Mouse (Mus musculus) cerebellum, adult 18-20 months (tissue): ENCODE data around the gene Jchain.

Source experiments
- DNase-seq, 2 experiments: peaks; one replicate each; pipeline ENCODE4 v3.0.0; 2021

Gene Jchain

DNA sequence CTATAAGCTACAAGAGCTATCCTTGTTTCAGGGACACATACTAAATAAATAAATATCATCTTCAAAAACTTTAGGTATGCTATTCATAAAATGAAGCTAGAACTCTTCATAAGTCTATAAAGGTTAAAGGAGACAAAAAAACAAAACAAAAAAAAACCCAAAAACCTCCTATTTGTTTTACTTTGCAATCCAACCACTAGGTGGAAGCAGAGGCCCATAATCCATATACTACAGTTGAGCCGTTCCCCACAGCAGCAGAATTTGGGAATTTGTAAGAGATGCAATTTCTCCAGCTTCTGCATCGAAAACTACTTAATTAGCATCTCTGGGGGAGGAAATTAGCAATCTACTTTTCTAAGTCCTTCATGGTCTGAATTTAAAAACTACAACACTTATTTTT is 8.5 kb downstream of the Jchain start:
- DNase-seq, result peak; percentile 20 to 37

GRCm38 (mm10) chr5:88508990-88509389 is 18.7 kb downstream of the Jchain start:
- DNase-seq, result no peak

DNA sequence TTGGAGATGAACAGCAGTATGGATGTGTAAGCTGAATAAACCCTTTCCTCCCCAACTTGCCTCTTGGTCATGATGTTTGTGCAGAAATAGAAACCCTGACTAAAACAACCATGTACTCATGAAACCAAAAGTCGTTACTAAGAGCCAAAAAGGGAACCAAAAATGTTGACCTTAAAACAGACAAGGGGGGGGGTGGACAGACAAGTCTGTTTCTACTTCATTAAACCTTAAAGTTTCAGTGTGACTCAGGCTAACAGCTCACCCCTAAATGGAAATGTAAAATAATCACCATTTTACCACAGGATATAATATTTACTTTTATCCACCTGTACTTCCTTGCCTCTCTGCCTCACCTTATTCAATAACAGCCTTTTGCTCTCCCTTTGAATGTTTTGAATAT is 19.1 kb downstream of the Jchain start:
- no peak for DNase-seq

DNA sequence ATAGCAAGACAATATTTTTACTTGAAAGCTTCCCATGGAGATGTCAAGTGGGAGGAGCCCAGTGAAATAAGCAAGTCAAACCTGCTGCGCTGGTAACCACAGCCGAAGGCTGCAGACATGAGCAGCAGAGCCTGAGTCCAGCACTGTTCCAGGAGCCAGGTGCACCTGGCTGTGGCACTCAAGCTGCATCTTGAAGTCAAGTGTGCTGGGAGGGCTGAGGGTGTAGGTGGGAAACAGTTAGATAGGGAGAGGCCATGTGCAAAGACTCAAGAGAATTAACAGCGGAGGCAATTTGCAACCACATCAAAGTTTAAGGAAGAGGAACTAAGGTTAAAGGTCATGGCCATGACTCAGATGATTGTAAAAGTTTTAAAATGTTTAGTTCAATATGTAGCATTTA is 27.9 kb downstream of the Jchain start:
- no peak for DNase-seq

- no peak for DNase-seq
Observed at GRCm38 (mm10) chr5:88491111-88491510, 36.6 kb downstream of the Jchain start.

DNA sequence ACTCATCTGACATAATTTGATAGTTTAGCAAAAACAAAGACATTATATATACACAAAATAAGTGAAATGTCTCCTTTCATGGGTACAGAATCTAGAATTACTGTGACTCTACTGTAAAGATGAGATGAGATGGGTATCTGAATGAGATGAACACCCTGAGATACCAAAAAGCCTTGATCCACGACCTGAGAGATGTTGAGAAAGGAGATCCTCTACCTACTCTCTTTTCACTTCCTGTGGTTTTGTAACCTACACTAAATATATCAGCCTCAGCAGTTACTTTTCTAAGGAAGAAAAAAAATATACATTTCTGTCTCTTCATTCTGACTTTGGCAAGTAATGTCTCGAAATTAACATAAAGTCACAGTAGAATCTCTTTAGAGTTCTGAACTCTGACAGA is 38.7 kb downstream of the Jchain start:
- DNase-seq, result no peak

DNA sequence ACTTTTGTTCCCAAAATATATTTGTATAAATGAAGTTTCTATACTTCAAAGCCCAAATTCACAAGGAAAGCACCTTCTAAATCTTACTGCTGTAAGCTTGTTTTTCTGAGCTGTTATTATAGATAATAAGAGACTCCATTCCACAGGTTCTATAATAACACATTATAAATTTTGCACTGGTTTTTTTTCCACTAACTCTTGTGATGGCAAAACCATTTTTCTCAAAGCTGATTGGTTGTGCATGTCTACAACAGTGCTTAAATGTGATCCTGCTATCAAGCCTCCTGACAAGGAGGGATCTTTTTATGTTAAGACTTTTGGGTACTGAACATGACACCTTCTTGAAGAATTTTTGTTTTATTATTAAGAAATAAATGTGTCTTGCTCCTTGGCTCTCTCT is 40.0 kb downstream of the Jchain start, which contains the start of gene Enam:
Gene Enam (plus strand): TSS at position 301 of the 400 bp plus-strand sequence.
- DNase-seq, result no peak
